Mouse (Mus musculus): ENCODE data around the gene Trcg1. TPM values are rescaled to one million over a fixed set of nuclear protein-coding genes. Genes with fewer than 3 reads are reported as not detected.

Trcg1 gene
- polyA plus RNA-seq, 1 experiment, result not detected

- H3K27me3 ChIP-seq (replicated peaks; ENCODE audit: control insufficient read depth, insufficient read depth, low read length), result no peaks in the 10 kb centered on the region
- no peak for DNase-seq
- no peak for TF ChIP-seq POLR2A (IDR thresholded peaks at IDR 0.05; ENCODE audit: low read depth, low read length)
- no peak for TF ChIP-seq CTCF (conservative IDR thresholded peaks at IDR 0.05; ENCODE audit: insufficient read depth, insufficient read length, low read depth, low read length)
- H3K4me3 ChIP-seq (ENCODE audit: insufficient read depth, low read depth, low read length), result no peak overlapping the region
- no peak overlapping the region for H3K27ac ChIP-seq (ENCODE audit: insufficient read depth, low read depth, low read length)
- no peaks in the 10 kb centered on the region for H3K36me3 ChIP-seq (ENCODE audit: control insufficient read depth, insufficient read depth, low read length)
- no peaks in the 10 kb centered on the region for H3K4me1 ChIP-seq (ENCODE audit: control insufficient read depth, insufficient read depth, low read length)
- 95% methylated on average over 6 of the region's 6 CpGs for WGBS
Measured at GRCm38 (mm10) chr9:57287183-57287582, 50.8 kb downstream of the Trcg1 start.

DNA sequence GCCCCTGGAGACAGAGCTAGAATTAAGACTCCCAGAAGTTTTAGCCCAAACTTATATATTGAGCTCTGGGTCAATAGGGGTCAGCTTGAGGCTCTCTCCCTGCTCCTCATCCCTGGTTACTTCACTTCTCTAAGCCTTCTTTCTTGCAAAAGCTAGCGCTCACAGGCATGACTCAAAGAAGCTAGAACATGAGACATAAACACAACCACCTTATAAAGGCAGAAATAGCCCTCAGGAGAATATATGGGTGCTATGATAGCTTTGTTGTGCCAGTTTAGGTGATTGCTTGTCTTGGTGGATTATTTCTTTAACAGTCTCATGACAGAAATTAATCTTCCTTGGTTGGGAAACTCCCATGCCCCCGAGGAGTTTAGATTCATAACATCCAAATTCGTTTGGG is 58.5 kb downstream of the Trcg1 start:
- no peak for DNase-seq
- TF ChIP-seq CTCF (conservative IDR thresholded peaks at IDR 0.05; ENCODE audit: insufficient read depth, insufficient read length, low read depth, low read length) (no peak), POLR2A (IDR thresholded peaks at IDR 0.05; ENCODE audit: low read depth, low read length) (no peak)
- 75% methylated on average over 3 of the region's 3 CpGs for WGBS

DNA sequence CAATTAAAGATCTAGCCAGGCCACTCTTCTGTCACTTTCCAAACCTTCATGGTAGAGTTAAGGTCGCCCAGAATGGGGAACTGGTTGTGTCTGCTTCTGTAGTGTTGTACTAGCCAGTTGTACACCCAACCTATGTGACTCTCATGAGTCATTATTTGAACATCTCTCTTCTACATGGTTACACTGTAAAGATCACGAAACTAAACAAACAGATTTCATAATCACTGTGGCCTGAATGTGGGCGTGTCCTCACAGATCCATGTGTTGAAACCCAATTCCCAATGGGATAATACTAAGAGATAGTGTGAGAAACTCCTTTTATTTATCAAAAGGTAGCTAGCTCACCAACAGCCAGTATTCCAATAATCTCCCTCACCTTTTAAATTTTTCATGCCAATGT is 59.3 kb downstream of the Trcg1 start:
- WGBS, result 75% methylated on average over 3 of the region's 3 CpGs
- no peak for DNase-seq
- no peaks in the 10 kb centered on the region for H3K36me3 ChIP-seq (ENCODE audit: control insufficient read depth, insufficient read depth, low read length)
- H3K27ac ChIP-seq (ENCODE audit: insufficient read depth, low read depth, low read length), result no peak overlapping the region
- H3K27me3 ChIP-seq (replicated peaks; ENCODE audit: control insufficient read depth, insufficient read depth, low read length), result no peaks in the 10 kb centered on the region
- TF ChIP-seq CTCF (conservative IDR thresholded peaks at IDR 0.05; ENCODE audit: insufficient read depth, insufficient read length, low read depth, low read length) (no peak), POLR2A (IDR thresholded peaks at IDR 0.05; ENCODE audit: low read depth, low read length) (no peak)
- H3K4me3 ChIP-seq (ENCODE audit: insufficient read depth, low read depth, low read length), result no peak overlapping the region
- no peaks in the 10 kb centered on the region for H3K4me1 ChIP-seq (ENCODE audit: control insufficient read depth, insufficient read depth, low read length)

More for the DNA sequence above, 58.5 kb downstream of the Trcg1 start:
- H3K4me1 ChIP-seq (ENCODE audit: control insufficient read depth, insufficient read depth, low read length), result no peaks in the 10 kb centered on the region
- H3K27ac ChIP-seq (ENCODE audit: insufficient read depth, low read depth, low read length), result no peak overlapping the region
- H3K27me3 ChIP-seq (replicated peaks; ENCODE audit: control insufficient read depth, insufficient read depth, low read length), result no peaks in the 10 kb centered on the region
- no peak overlapping the region for H3K4me3 ChIP-seq (ENCODE audit: insufficient read depth, low read depth, low read length)
- H3K36me3 ChIP-seq (ENCODE audit: control insufficient read depth, insufficient read depth, low read length), result no peaks in the 10 kb centered on the region

DNA sequence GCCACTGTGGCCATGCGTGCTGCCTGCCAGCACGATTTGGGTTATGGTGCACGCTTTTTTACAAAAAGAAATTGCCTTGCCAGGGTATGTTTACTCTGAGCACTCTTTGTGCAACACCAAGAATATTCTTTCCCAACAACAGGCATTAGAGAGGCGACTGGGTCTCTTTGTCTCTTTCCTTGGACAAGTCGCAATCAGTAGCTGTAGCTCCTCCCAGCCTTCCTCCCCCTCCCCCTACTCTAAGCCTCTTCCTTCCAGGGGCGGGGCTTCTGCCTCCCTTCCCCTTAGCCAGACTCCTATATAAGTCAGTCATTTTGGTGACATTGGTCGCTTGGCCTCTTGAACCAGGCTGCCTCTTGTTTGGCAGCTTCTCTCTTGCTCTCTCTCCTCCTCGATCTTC is 59.9 kb downstream of the Trcg1 start:
- H3K27me3 ChIP-seq (replicated peaks; ENCODE audit: control insufficient read depth, insufficient read depth, low read length), result no peaks in the 10 kb centered on the region
- no peaks in the 10 kb centered on the region for H3K4me1 ChIP-seq (ENCODE audit: control insufficient read depth, insufficient read depth, low read length)
- no peak overlapping the region for H3K27ac ChIP-seq (ENCODE audit: insufficient read depth, low read depth, low read length)
- WGBS, result 72% methylated on average over 8 of the region's 8 CpGs
- DNase-seq, result no peak
- no peaks in the 10 kb centered on the region for H3K36me3 ChIP-seq (ENCODE audit: control insufficient read depth, insufficient read depth, low read length)
- H3K4me3 ChIP-seq (ENCODE audit: insufficient read depth, low read depth, low read length), result no peak overlapping the region
- TF ChIP-seq POLR2A (IDR thresholded peaks at IDR 0.05; ENCODE audit: low read depth, low read length), result no peak

GRCm38 (mm10) chr9:57297938-57298337 is 61.6 kb downstream of the Trcg1 start:
- H3K27me3 ChIP-seq (replicated peaks; ENCODE audit: control insufficient read depth, insufficient read depth, low read length), result no peaks in the 10 kb centered on the region
- no peak for DNase-seq
- no peak overlapping the region for H3K27ac ChIP-seq (ENCODE audit: insufficient read depth, low read depth, low read length)
- H3K4me3 ChIP-seq (ENCODE audit: insufficient read depth, low read depth, low read length), result no peak overlapping the region
- H3K4me1 ChIP-seq (ENCODE audit: control insufficient read depth, insufficient read depth, low read length), result no peaks in the 10 kb centered on the region
- no peaks in the 10 kb centered on the region for H3K36me3 ChIP-seq (ENCODE audit: control insufficient read depth, insufficient read depth, low read length)
- 94% methylated on average over 2 of the region's 2 CpGs for WGBS
- TF ChIP-seq CTCF (conservative IDR thresholded peaks at IDR 0.05; ENCODE audit: insufficient read depth, insufficient read length, low read depth, low read length), result no peak
- no peak for TF ChIP-seq POLR2A (IDR thresholded peaks at IDR 0.05; ENCODE audit: low read depth, low read length)

Other genes starting within 250 kb of the Trcg1 start
- 20.7 and 26.6 TPM in 2 replicates for gene Ptpn9, start 241.6 kb upstream of the Trcg1 start, polyA plus RNA-seq (2012; rRNA removed)
- 58.6 and 70.1 TPM in 2 replicates for gene Sin3a, start 164.5 kb upstream of the Trcg1 start, polyA plus RNA-seq (2012; rRNA removed)
- 177 and 215 TPM in 2 replicates for gene Man2c1, start 105.9 kb upstream of the Trcg1 start, polyA plus RNA-seq (2012; rRNA removed)
- 11.3 and 13.3 TPM in 2 replicates for gene Neil1, start 88.3 kb upstream of the Trcg1 start, polyA plus RNA-seq (2012; rRNA removed)
- gene Commd4, start 78.2 kb upstream of the Trcg1 start, polyA plus RNA-seq (2012; rRNA removed), result 133 and 159 TPM in 2 replicates
- gene 1700017B05Rik, start 26.1 kb downstream of the Trcg1 start, polyA plus RNA-seq (2012; rRNA removed), result 9.5 TPM in 2 replicates
- 45.4 and 57.9 TPM in 2 replicates for gene Ppcdc, start 203.6 kb downstream of the Trcg1 start, polyA plus RNA-seq (2012; rRNA removed)
- 76.4 and 83.5 TPM in 2 replicates for gene Scamp5, start 231.5 kb downstream of the Trcg1 start, polyA plus RNA-seq (2012; rRNA removed)

Data from kidney, adult 2 months (tissue).